Mouse (Mus musculus): ENCODE measurements around the gene Kank4. TPM values are rescaled to one million over a fixed set of nuclear protein-coding genes. Genes with fewer than 3 reads are reported as not detected.
"Not testable (repeated sequence)": the region's sequence is repeated elsewhere in the genome, so short reads cannot be mapped to it uniquely, and the experiment has no call there.

Gene Kank4
- polyA plus RNA-seq, 1 experiment from 2014 or later = 0.98 TPM

DNA sequence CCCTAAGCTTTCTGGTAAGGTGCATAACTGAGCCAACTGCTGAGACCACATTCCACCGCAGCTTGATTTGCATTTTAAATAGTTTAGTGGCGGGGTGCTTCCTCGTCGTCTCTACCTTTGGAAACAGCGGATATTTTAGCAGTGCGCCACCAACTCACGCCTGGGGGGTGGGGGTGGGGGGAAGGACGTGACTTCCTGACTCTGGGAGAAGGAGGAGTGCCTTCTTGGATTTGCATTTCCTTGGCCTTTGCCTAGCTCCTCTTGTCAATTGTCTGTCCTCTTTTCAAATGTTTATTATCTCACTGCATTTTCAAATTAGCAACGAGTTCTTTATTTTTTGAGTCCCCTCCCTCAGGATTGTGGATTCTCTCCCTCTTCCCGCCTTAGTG lies 89.4 kb downstream of the Kank4 start:
- Histone ChIP-seq H3K4me3 (ENCODE audit: low read depth, low read length) (peak overlapping the region; percentile 15; the same call in 1 of the 2 replicates), H3K27ac (ENCODE audit: low read length) (no peak overlapping the region), H3K9ac (replicated peaks; ENCODE audit: low read depth) (no peak overlapping the region), H3K4me2 (replicated peaks; ENCODE audit: low read depth, low read length) (peak overlapping the region; percentile 51), H3K36me3 (ENCODE audit: insufficient read depth, low read length) (no peaks in the 10 kb centered on the region), H3K4me1 (ENCODE audit: insufficient read depth, low read depth, low read length) (no peaks in the 10 kb centered on the region), H3K27me3 (replicated peaks; ENCODE audit: insufficient read depth, low read length) (0 out of 2 replicates have a peak, but pooled peaks cover 5% of the 10 kb centered on the region), H3K9me3 (ENCODE audit: low read length) (no peaks in the 10 kb centered on the region)
- no peak for TF ChIP-seq CTCF (IDR thresholded peaks at IDR 0.05)
- DNase-seq (ENCODE audit: low spot score) (no peak), ATAC-seq (no peak)
- 2% methylated on average over 10 of the region's 10 CpGs for WGBS

GRCm38 (mm10) chr4:98727295-98727958 lies 89.9 kb downstream of the Kank4 start:
- Histone ChIP-seq H3K9ac (replicated peaks; ENCODE audit: low read depth) (no peak overlapping the region), H3K4me1 (ENCODE audit: insufficient read depth, low read depth, low read length) (no peaks in the 10 kb centered on the region), H3K27ac (ENCODE audit: low read length) (no peak overlapping the region), H3K9me3 (ENCODE audit: low read length) (no peaks in the 10 kb centered on the region), H3K4me2 (replicated peaks; ENCODE audit: low read depth, low read length) (peak overlapping the region; percentile 51), H3K36me3 (ENCODE audit: insufficient read depth, low read length) (no peaks in the 10 kb centered on the region), H3K27me3 (replicated peaks; ENCODE audit: insufficient read depth, low read length) (0 out of 2 replicates have a peak, but pooled peaks cover 5% of the 10 kb centered on the region), H3K4me3 (ENCODE audit: low read depth, low read length) (peak overlapping the region; percentile 15; the same call in 1 of the 2 replicates)
- peak; percentile 17 for DNase-seq (ENCODE audit: low spot score)
- TF ChIP-seq EP300 (IDR thresholded peaks at IDR 0.05) (no peak), CTCF (IDR thresholded peaks at IDR 0.05) (no peak)
- WGBS = 5% methylated on average over 21 of the region's 21 CpGs
- ATAC-seq = peak; percentile 23; the same call in 1 of the 2 replicates

DNA sequence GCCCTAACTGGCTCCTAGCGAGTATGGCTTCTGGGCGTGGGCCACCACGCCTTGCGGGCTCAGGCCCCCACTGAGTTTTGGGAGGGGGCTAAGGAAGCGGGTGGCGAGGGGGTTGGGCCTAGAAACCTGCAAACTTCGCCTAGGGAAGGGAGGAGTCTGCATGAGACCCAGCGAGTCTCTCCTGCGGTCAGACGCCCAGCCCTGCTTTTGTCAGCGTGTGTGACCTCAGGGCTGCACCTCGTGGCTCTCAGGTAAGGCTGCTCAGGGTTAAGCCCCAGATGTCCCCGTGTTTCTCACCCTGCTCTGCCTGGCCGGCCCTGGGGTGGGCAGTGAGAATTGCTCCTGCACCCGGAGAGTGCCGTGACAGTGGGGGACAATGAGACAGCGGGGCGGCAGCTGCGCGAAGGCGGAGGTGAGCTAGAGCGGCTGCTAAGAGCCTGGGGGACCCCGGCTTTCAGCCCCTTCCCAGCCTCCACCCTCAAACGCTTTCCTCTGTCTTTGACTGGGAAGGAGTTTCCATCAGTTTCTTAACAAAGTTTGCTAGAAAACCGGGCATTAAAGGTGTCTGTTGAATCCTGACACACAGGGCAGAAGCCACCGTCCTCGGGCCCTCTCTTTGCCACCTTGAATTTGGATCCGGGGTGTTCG lies 90.6 kb downstream of the Kank4 start, which contains the start of gene L1td1:
Gene L1td1 (plus strand): TSS at position 145 of the 648 bp plus-strand sequence.
- no peak within 1 kb of the TSS for H3K27ac ChIP-seq (ENCODE audit: low read length)
- peak within 1 kb of the TSS; percentile 12; the same call in 1 of the 2 replicates for H3K4me3 ChIP-seq (ENCODE audit: low read depth, low read length)
- no peak within 1 kb of the TSS for H3K9ac ChIP-seq (replicated peaks; ENCODE audit: low read depth)
- whole genome bisulfite sequencing = 15% methylated on average over 28 of the region's 29 CpGs
- DNase-seq (ENCODE audit: low spot score) (peak; percentile 13), ATAC-seq (peak; percentile 32)
- H3K4me1 ChIP-seq (ENCODE audit: insufficient read depth, low read depth, low read length) = no peaks in the 10 kb centered on the region
- no peaks in the 10 kb centered on the region for H3K36me3 ChIP-seq (ENCODE audit: insufficient read depth, low read length)
- no peak for TF ChIP-seq EP300 (IDR thresholded peaks at IDR 0.05)
- TF ChIP-seq CTCF (IDR thresholded peaks at IDR 0.05) = no peak
- H3K9me3 ChIP-seq (ENCODE audit: low read length) = no peaks in the 10 kb centered on the region
- peak within 1 kb of the TSS; percentile 51 for H3K4me2 ChIP-seq (replicated peaks; ENCODE audit: low read depth, low read length)
- H3K27me3 ChIP-seq (replicated peaks; ENCODE audit: insufficient read depth, low read length) = 0 out of 2 replicates have a peak, but pooled peaks cover 5% of the 10 kb centered on the region

DNA sequence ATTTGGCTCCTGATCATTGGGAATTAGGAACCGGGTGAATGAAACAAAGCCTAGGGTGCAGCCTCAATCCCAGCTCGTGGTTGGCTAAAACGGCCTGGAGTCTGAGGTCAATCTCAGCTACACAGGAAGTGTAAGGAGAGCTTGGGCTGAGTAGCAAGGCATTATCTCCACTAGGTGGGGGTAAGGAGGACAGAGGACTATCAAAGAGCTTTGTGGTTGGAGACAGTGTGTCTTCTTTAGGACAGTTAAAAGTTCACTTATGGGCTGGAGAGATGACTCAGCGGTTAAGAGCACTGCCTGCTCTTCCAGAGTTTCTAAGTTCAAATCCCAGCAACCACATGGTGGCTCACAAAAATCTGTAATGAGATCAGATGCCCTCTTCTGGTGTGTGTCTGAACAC lies 91.9 kb downstream of the Kank4 start:
- 32% methylated on average over 4 of the region's 4 CpGs for WGBS
- Histone ChIP-seq H3K9ac (replicated peaks; ENCODE audit: low read depth) (no peak overlapping the region), H3K4me3 (ENCODE audit: low read depth, low read length) (no peak overlapping the region), H3K4me1 (ENCODE audit: insufficient read depth, low read depth, low read length) (no peaks in the 10 kb centered on the region), H3K27ac (ENCODE audit: low read length) (no peak overlapping the region), H3K4me2 (replicated peaks; ENCODE audit: low read depth, low read length) (no peak overlapping the region), H3K9me3 (ENCODE audit: low read length) (no peaks in the 10 kb centered on the region), H3K27me3 (replicated peaks; ENCODE audit: insufficient read depth, low read length) (0 out of 2 replicates have a peak, but pooled peaks cover 5% of the 10 kb centered on the region), H3K36me3 (ENCODE audit: insufficient read depth, low read length) (no peaks in the 10 kb centered on the region)
- peak; percentile 41 for DNase-seq (ENCODE audit: low spot score)
- ATAC-seq = no peak
- TF ChIP-seq EP300 (IDR thresholded peaks at IDR 0.05) = no peak
- peak; percentile 53 for TF ChIP-seq CTCF (IDR thresholded peaks at IDR 0.05)

GRCm38 (mm10) chr4:98724682-98725081 lies 92.7 kb downstream of the Kank4 start:
- H3K27me3 ChIP-seq (replicated peaks; ENCODE audit: insufficient read depth, low read length); H3K27ac ChIP-seq (ENCODE audit: low read length); H3K9me3 ChIP-seq (ENCODE audit: low read length); DNase-seq (ENCODE audit: low spot score); H3K36me3 ChIP-seq (ENCODE audit: insufficient read depth, low read length); H3K4me1 ChIP-seq (ENCODE audit: insufficient read depth, low read depth, low read length); H3K4me2 ChIP-seq (replicated peaks; ENCODE audit: low read depth, low read length); H3K9ac ChIP-seq (replicated peaks; ENCODE audit: low read depth); H3K4me3 ChIP-seq (ENCODE audit: low read depth, low read length); ATAC-seq: not testable (repeated sequence)
- WGBS = 88% methylated on average over 1 of the region's 1 CpGs

GRCm38 (mm10) chr4:98722454-98722853 lies 94.9 kb downstream of the Kank4 start:
- no peak overlapping the region for H3K27ac ChIP-seq (ENCODE audit: low read length)
- no peaks in the 10 kb centered on the region for H3K36me3 ChIP-seq (ENCODE audit: insufficient read depth, low read length)
- ATAC-seq = no peak
- peak; percentile 71 for DNase-seq (ENCODE audit: low spot score)
- H3K4me3 ChIP-seq (ENCODE audit: low read depth, low read length) = no peak overlapping the region
- no peaks in the 10 kb centered on the region for H3K9me3 ChIP-seq (ENCODE audit: low read length)
- H3K4me1 ChIP-seq (ENCODE audit: insufficient read depth, low read depth, low read length) = no peaks in the 10 kb centered on the region
- no peak overlapping the region for H3K9ac ChIP-seq (replicated peaks; ENCODE audit: low read depth)
- WGBS = 13% methylated on average over 8 of the region's 8 CpGs
- TF ChIP-seq EP300 (IDR thresholded peaks at IDR 0.05) (no peak), CTCF (IDR thresholded peaks at IDR 0.05) (peak; percentile 85)
- H3K27me3 ChIP-seq (replicated peaks; ENCODE audit: insufficient read depth, low read length) = no peaks in the 10 kb centered on the region
- no peak overlapping the region for H3K4me2 ChIP-seq (replicated peaks; ENCODE audit: low read depth, low read length)

All from lung, postnatal 0 days (tissue).